Mouse (Mus musculus) gastrocnemius, adult 2 months (tissue): Measurements from ENCODE around the gene St6gal1. TPM values are rescaled to one million over a fixed set of nuclear protein-coding genes. Genes with fewer than 3 reads are reported as not detected.

Experiments used
- DNase-seq: peaks from one replicate; pipeline ENCODE4 v3.0.0; 2022
- H3K27ac ChIP-seq: fragments of 200-600 bp; 2 replicates; pipeline ENCODE4 v1.8.1; 2022; ENCODE audit warnings: mild to moderate bottlenecking
- H3K4me3 ChIP-seq: fragments of 200-600 bp; 2 replicates; pipeline ENCODE4 v1.8.1; 2022; ENCODE audit warnings: mild to moderate bottlenecking, moderate library complexity
- CTCF ChIP-seq: fragments of 200-600 bp; IDR thresholded peaks from 2 replicates; pipeline ENCODE4 v1.8.1; 2022; ENCODE audit warnings: antibody characterized with exemption, mild to moderate bottlenecking, moderate library complexity
- intact Hi-C: fragments of 180-260 bp; cut with DNase I; formaldehyde crosslinking; loops from one replicate; pipeline ENCODE4 v1.15.1; 2025
- total RNA-seq, 2 experiments: library from RNA; stranded (reverse); gene quantifications; 2 replicates each; pipeline ENCODE4 v1.2.3; 2021

St6gal1 gene
- total RNA-seq, 2 experiments from 2014 or later, result 2.6 to 3.5 TPM

GRCm38 (mm10) chr16:23272521-23273230 lies 48.1 kb downstream of the St6gal1 start:
- intact Hi-C loops, result loop anchor here (5.0 kb wide), 1 partner anchor 45 kb away; no protein-coding TSS in a partner anchor

GRCm38 (mm10) chr16:23274005-23274404 lies 49.5 kb downstream of the St6gal1 start:
- DNase-seq, result no peak
- TF ChIP-seq CTCF, result no peak
- intact Hi-C loops, result loop anchor here (5.0 kb wide), 1 partner anchor 47 kb away; no protein-coding TSS in a partner anchor
- Histone ChIP-seq H3K27ac (no peak overlapping the region), H3K4me3 (no peak overlapping the region)

More at GRCm38 (mm10) chr16:23272521-23273230, 48.1 kb downstream of the St6gal1 start:
- Histone ChIP-seq H3K4me3 (no peak overlapping the region), H3K27ac (peak overlapping the region; percentile 79)
- TF ChIP-seq CTCF, result no peak
- no peak for DNase-seq

- intact Hi-C loops, result loop anchor here (5.0 kb wide), 1 partner anchor 47 kb away; no protein-coding TSS in a partner anchor
- H3K4me3 ChIP-seq, result no peak overlapping the region
- H3K27ac ChIP-seq, result no peak overlapping the region
- no peak for DNase-seq
- TF ChIP-seq CTCF, result no peak
Measured at GRCm38 (mm10) chr16:23274606-23275310, 50.2 kb downstream of the St6gal1 start.

GRCm38 (mm10) chr16:23275661-23276060 lies 51.1 kb downstream of the St6gal1 start:
- intact Hi-C loops, result no loop called here
- Histone ChIP-seq H3K4me3 (no peak overlapping the region), H3K27ac (no peak overlapping the region)
- DNase-seq, result no peak
- TF ChIP-seq CTCF, result no peak

GRCm38 (mm10) chr16:23279879-23280741 lies 55.6 kb downstream of the St6gal1 start:
- TF ChIP-seq CTCF, result no peak
- Histone ChIP-seq H3K4me3 (no peak overlapping the region; the same call in 1 of the 2 replicates), H3K27ac (peak overlapping the region; percentile 56)
- intact Hi-C loops, result no loop called here
- DNase-seq, result no peak

- peak overlapping the region; percentile 56 for H3K27ac ChIP-seq
- intact Hi-C loops, result no loop called here
- no peak for TF ChIP-seq CTCF
- no peak overlapping the region for H3K4me3 ChIP-seq
- DNase-seq, result no peak
Measured at GRCm38 (mm10) chr16:23280742-23281090, 56.2 kb downstream of the St6gal1 start.

GRCm38 (mm10) chr16:23282241-23282640 lies 57.7 kb downstream of the St6gal1 start:
- intact Hi-C loops, result no loop called here
- TF ChIP-seq CTCF, result no peak
- H3K27ac ChIP-seq, result no peak overlapping the region
- no peak overlapping the region for H3K4me3 ChIP-seq
- no peak for DNase-seq

GRCm38 (mm10) chr16:23282941-23283340 lies 58.4 kb downstream of the St6gal1 start:
- intact Hi-C loops, result no loop called here
- TF ChIP-seq CTCF, result no peak
- Histone ChIP-seq H3K27ac (no peak overlapping the region), H3K4me3 (no peak overlapping the region)
- DNase-seq, result no peak

GRCm38 (mm10) chr16:23283677-23284076 lies 59.1 kb downstream of the St6gal1 start:
- intact Hi-C loops, result no loop called here
- Histone ChIP-seq H3K4me3 (no peak overlapping the region), H3K27ac (no peak overlapping the region)
- DNase-seq, result no peak
- TF ChIP-seq CTCF, result no peak

- Histone ChIP-seq H3K27ac (peak overlapping the region; percentile 64), H3K4me3 (0 out of 2 replicates have a peak overlapping the region, but pooled peaks have one; percentile 7)
- intact Hi-C loops, result no loop called here
- TF ChIP-seq CTCF, result no peak
- no peak for DNase-seq
Measured at GRCm38 (mm10) chr16:23284470-23285394, 60.2 kb downstream of the St6gal1 start.

GRCm38 (mm10) chr16:23286380-23287097 lies 62.0 kb downstream of the St6gal1 start:
- no peak for TF ChIP-seq CTCF
- 0 out of 2 replicates have a peak overlapping the region, but pooled peaks have one; percentile 5 for H3K27ac ChIP-seq
- intact Hi-C loops, result no loop called here
- H3K4me3 ChIP-seq, result no peak overlapping the region
- no peak for DNase-seq
